Mouse (Mus musculus) heart, adult 18-20 months (tissue): ENCODE measurements around the gene Gdpd4. TPM values are rescaled to one million over a fixed set of nuclear protein-coding genes. Genes with fewer than 3 reads are reported as not detected.

Source experiments
- DNase-seq, 2 experiments: peaks; one replicate each; pipeline ENCODE4 v3.0.0; 2021 to 2022; ENCODE audit warnings: mixed read lengths in 1 of 2
- total RNA-seq, 2 experiments: library from RNA; stranded (reverse); gene quantifications; 2 replicates each; pipeline ENCODE4 v1.2.3; 2021

Gdpd4 gene
- total RNA-seq, 2 experiments from 2014 or later = not detected

GRCm38 (mm10) chr7:98084541-98085293 is 165.0 kb downstream of the Gdpd4 start:
- DNase-seq = peak; percentile 41 to 62

GRCm38 (mm10) chr7:98085314-98085713 is 165.6 kb downstream of the Gdpd4 start:
- peak; percentile 28 to 56 for DNase-seq

- no peak for DNase-seq
Measured at GRCm38 (mm10) chr7:98086346-98086745, 166.6 kb downstream of the Gdpd4 start.

- DNase-seq = no peak
Measured at GRCm38 (mm10) chr7:98095852-98096251, 176.1 kb downstream of the Gdpd4 start.

GRCm38 (mm10) chr7:98097557-98097956 is 177.8 kb downstream of the Gdpd4 start:
- no peak for DNase-seq

Other genes with a start within 250 kb of the Gdpd4 start
- gene Clns1a, start 223.3 kb upstream of the Gdpd4 start, total RNA-seq = 10 to 100 TPM; 28.7 to 29.5 TPM
- gene Aqp11, start 181.7 kb upstream of the Gdpd4 start, total RNA-seq = 1 to 10 TPM; 1.5 to 1.7 TPM
- gene Pak1, start 131.4 kb upstream of the Gdpd4 start, total RNA-seq = 1 to 10 TPM; 1.5 to 2.2 TPM
- gene Myo7a, start 199.6 kb downstream of the Gdpd4 start, total RNA-seq = 1 to 10 TPM; 3.9 to 5.2 TPM
- gene Omp, start 225.5 kb downstream of the Gdpd4 start, total RNA-seq = not detected